Mouse (Mus musculus): ENCODE measurements around the gene Gm4981. TPM values are rescaled to one million over a fixed set of nuclear protein-coding genes. Genes with fewer than 3 reads are reported as not detected.

Gm4981 gene
- polyA plus RNA-seq, 1 experiment from 2014 or later: not detected

Other genes with a start within 250 kb of the Gm4981 start
- not detected in 2 replicates for gene AW822073, start 11.8 kb downstream of the Gm4981 start, polyA plus RNA-seq (2015; fragmentation: Nextera tagmentation; extraction: Ambion mirVana)
- not detected in 2 replicates for gene Duxf3, start 4.0 kb downstream of the Gm4981 start, polyA plus RNA-seq (2015; fragmentation: Nextera tagmentation; extraction: Ambion mirVana)
- gene Gcc2, start 18.8 kb upstream of the Gm4981 start, polyA plus RNA-seq (2015; fragmentation: Nextera tagmentation; extraction: Ambion mirVana): 88.6 and 89.3 TPM in 2 replicates
- gene Lims1, start 86.8 kb upstream of the Gm4981 start, polyA plus RNA-seq (2015; fragmentation: Nextera tagmentation; extraction: Ambion mirVana): 227 and 235 TPM in 2 replicates
- 26.5 and 27.9 TPM in 2 replicates for gene Ranbp2, start 210.2 kb upstream of the Gm4981 start, polyA plus RNA-seq (2015; fragmentation: Nextera tagmentation; extraction: Ambion mirVana)

Data from lung, embryonic 15.5 days (tissue).